Mouse (Mus musculus): ENCODE results near the gene Islr. TPM values are rescaled to one million over a fixed set of nuclear protein-coding genes. Genes with fewer than 3 reads are reported as not detected.

Islr gene
- total and polyA plus RNA-seq, 3 experiments, result 0.22 TPM; not detected in 2

- 0 out of 2 replicates have a peak overlapping the region, but pooled peaks have one; percentile 5 for H3K4me3 ChIP-seq (ENCODE audit: low read depth, low read length)
- ATAC-seq (ENCODE audit: extremely low read depth, insufficient number of reproducible peaks, low FRiP score, poor library complexity, severe bottlenecking) (no peak), DNase-seq (ENCODE audit: low spot score) (no peak)
- no peaks in the 10 kb centered on the region; the same call in 1 of the 2 replicates for H3K27me3 ChIP-seq (ENCODE audit: insufficient read depth, low read length)
- H3K9me3 ChIP-seq (replicated peaks), result no peaks in the 10 kb centered on the region
- peaks cover 76% of the 10 kb centered on the region for H3K36me3 ChIP-seq (replicated peaks)
- TF ChIP-seq POLR2AphosphoS5 (IDR thresholded peaks at IDR 0.05; ENCODE audit: insufficient replicate concordance, low read depth, low read length) (no peak), CTCF (IDR thresholded peaks at IDR 0.05; ENCODE audit: low read depth, low read length) (no peak), TAL1 (conservative IDR thresholded peaks at IDR 0.05; ENCODE audit: low read depth, low read length) (no peak), GATA1 (IDR thresholded peaks at IDR 0.05; ENCODE audit: borderline replicate concordance, low read length) (no peak), GATA2 (IDR thresholded peaks at IDR 0.05; ENCODE audit: borderline replicate concordance, low read depth, low read length) (no peak)
- H3K4me1 ChIP-seq (ENCODE audit: insufficient read depth, low read depth, low read length), result peaks cover 28% of the 10 kb centered on the region
These were observed 30.5 kb upstream of the Islr start for GRCm38 (mm10) chr9:58234502-58235015.

- DNase-seq (ENCODE audit: low spot score), result no peak
- H3K4me3 ChIP-seq (ENCODE audit: low read depth, low read length), result no peak overlapping the region
- ATAC-seq (ENCODE audit: extremely low read depth, insufficient number of reproducible peaks, low FRiP score, poor library complexity, severe bottlenecking), result no peak
- H3K27me3 ChIP-seq (ENCODE audit: insufficient read depth, low read length), result no peaks in the 10 kb centered on the region; the same call in 1 of the 2 replicates
- peaks cover 25% of the 10 kb centered on the region for H3K4me1 ChIP-seq (ENCODE audit: insufficient read depth, low read depth, low read length)
- H3K9me3 ChIP-seq (replicated peaks), result no peaks in the 10 kb centered on the region
- peaks cover 88% of the 10 kb centered on the region for H3K36me3 ChIP-seq (replicated peaks)
- TF ChIP-seq CTCF (IDR thresholded peaks at IDR 0.05; ENCODE audit: low read depth, low read length), result no peak
- TF ChIP-seq GATA2 (IDR thresholded peaks at IDR 0.05; ENCODE audit: borderline replicate concordance, low read depth, low read length), result no peak
- no peak for TF ChIP-seq GATA1 (IDR thresholded peaks at IDR 0.05; ENCODE audit: borderline replicate concordance, low read length)
- TF ChIP-seq POLR2AphosphoS5 (IDR thresholded peaks at IDR 0.05; ENCODE audit: insufficient replicate concordance, low read depth, low read length), result no peak
- no peak for TF ChIP-seq TAL1 (conservative IDR thresholded peaks at IDR 0.05; ENCODE audit: low read depth, low read length)
These were observed 28.3 kb upstream of the Islr start for GRCm38 (mm10) chr9:58232374-58232773.

GRCm38 (mm10) chr9:58231746-58232145 is 27.6 kb upstream of the Islr start:
- Histone ChIP-seq H3K27me3 (ENCODE audit: insufficient read depth, low read length) (no peaks in the 10 kb centered on the region; the same call in 1 of the 2 replicates), H3K4me1 (ENCODE audit: insufficient read depth, low read depth, low read length) (peaks cover 24% of the 10 kb centered on the region), H3K4me3 (ENCODE audit: low read depth, low read length) (no peak overlapping the region), H3K9me3 (replicated peaks) (no peaks in the 10 kb centered on the region), H3K36me3 (replicated peaks) (peaks cover 88% of the 10 kb centered on the region)
- ATAC-seq (ENCODE audit: extremely low read depth, insufficient number of reproducible peaks, low FRiP score, poor library complexity, severe bottlenecking) (no peak), DNase-seq (ENCODE audit: low spot score) (no peak)
- TF ChIP-seq GATA1 (IDR thresholded peaks at IDR 0.05; ENCODE audit: borderline replicate concordance, low read length), result no peak
- no peak for TF ChIP-seq TAL1 (conservative IDR thresholded peaks at IDR 0.05; ENCODE audit: low read depth, low read length)

- no peaks in the 10 kb centered on the region for H3K9me3 ChIP-seq (replicated peaks)
- no peaks in the 10 kb centered on the region; the same call in 1 of the 2 replicates for H3K27me3 ChIP-seq (ENCODE audit: insufficient read depth, low read length)
- no peak for TF ChIP-seq POLR2AphosphoS5 (IDR thresholded peaks at IDR 0.05; ENCODE audit: insufficient replicate concordance, low read depth, low read length)
- TF ChIP-seq GATA1 (IDR thresholded peaks at IDR 0.05; ENCODE audit: borderline replicate concordance, low read length), result no peak
- TF ChIP-seq CTCF (IDR thresholded peaks at IDR 0.05; ENCODE audit: low read depth, low read length), result no peak
- no peak for TF ChIP-seq TAL1 (conservative IDR thresholded peaks at IDR 0.05; ENCODE audit: low read depth, low read length)
- no peak for TF ChIP-seq GATA2 (IDR thresholded peaks at IDR 0.05; ENCODE audit: borderline replicate concordance, low read depth, low read length)
- no peak overlapping the region for H3K4me3 ChIP-seq (ENCODE audit: low read depth, low read length)
- peaks cover 30% of the 10 kb centered on the region for H3K4me1 ChIP-seq (ENCODE audit: insufficient read depth, low read depth, low read length)
- H3K36me3 ChIP-seq (replicated peaks), result peaks cover 98% of the 10 kb centered on the region
- ATAC-seq (ENCODE audit: extremely low read depth, insufficient number of reproducible peaks, low FRiP score, poor library complexity, severe bottlenecking) (no peak), DNase-seq (ENCODE audit: low spot score) (no peak)
These were observed 24.8 kb upstream of the Islr start for GRCm38 (mm10) chr9:58228777-58229466.

GRCm38 (mm10) chr9:58225915-58226913 is 22.1 kb upstream of the Islr start:
- peaks cover 99% of the 10 kb centered on the region for H3K36me3 ChIP-seq (replicated peaks)
- peak; percentile 84 for TF ChIP-seq CTCF (IDR thresholded peaks at IDR 0.05; ENCODE audit: low read depth, low read length)
- TF ChIP-seq POLR2AphosphoS5 (IDR thresholded peaks at IDR 0.05; ENCODE audit: insufficient replicate concordance, low read depth, low read length), result no peak
- no peak overlapping the region for H3K4me3 ChIP-seq (ENCODE audit: low read depth, low read length)
- H3K9me3 ChIP-seq (replicated peaks), result no peaks in the 10 kb centered on the region
- no peaks in the 10 kb centered on the region; the same call in 1 of the 2 replicates for H3K27me3 ChIP-seq (ENCODE audit: insufficient read depth, low read length)
- ATAC-seq (ENCODE audit: extremely low read depth, insufficient number of reproducible peaks, low FRiP score, poor library complexity, severe bottlenecking) (no peak), DNase-seq (ENCODE audit: low spot score) (peak; percentile 59)
- peaks cover 22% of the 10 kb centered on the region for H3K4me1 ChIP-seq (ENCODE audit: insufficient read depth, low read depth, low read length)

GRCm38 (mm10) chr9:58224356-58224755 is 20.2 kb upstream of the Islr start:
- no peak for ATAC-seq (ENCODE audit: extremely low read depth, insufficient number of reproducible peaks, low FRiP score, poor library complexity, severe bottlenecking)
- no peak for TF ChIP-seq GATA1 (IDR thresholded peaks at IDR 0.05; ENCODE audit: borderline replicate concordance, low read length)
- TF ChIP-seq POLR2AphosphoS5 (IDR thresholded peaks at IDR 0.05; ENCODE audit: insufficient replicate concordance, low read depth, low read length), result no peak
- TF ChIP-seq TAL1 (conservative IDR thresholded peaks at IDR 0.05; ENCODE audit: low read depth, low read length), result no peak
- TF ChIP-seq GATA2 (IDR thresholded peaks at IDR 0.05; ENCODE audit: borderline replicate concordance, low read depth, low read length), result no peak
- TF ChIP-seq CTCF (IDR thresholded peaks at IDR 0.05; ENCODE audit: low read depth, low read length), result no peak
- peaks cover 98% of the 10 kb centered on the region for H3K36me3 ChIP-seq (replicated peaks)

More at GRCm38 (mm10) chr9:58224356-58224755, 20.2 kb upstream of the Islr start:
- H3K9me3 ChIP-seq (replicated peaks), result no peaks in the 10 kb centered on the region
- DNase-seq (ENCODE audit: low spot score), result no peak
- no peaks in the 10 kb centered on the region; the same call in 1 of the 2 replicates for H3K27me3 ChIP-seq (ENCODE audit: insufficient read depth, low read length)
- H3K4me1 ChIP-seq (ENCODE audit: insufficient read depth, low read depth, low read length), result peaks cover 21% of the 10 kb centered on the region
- H3K4me3 ChIP-seq (ENCODE audit: low read depth, low read length), result no peak overlapping the region
